In the genomic region with DNA sequence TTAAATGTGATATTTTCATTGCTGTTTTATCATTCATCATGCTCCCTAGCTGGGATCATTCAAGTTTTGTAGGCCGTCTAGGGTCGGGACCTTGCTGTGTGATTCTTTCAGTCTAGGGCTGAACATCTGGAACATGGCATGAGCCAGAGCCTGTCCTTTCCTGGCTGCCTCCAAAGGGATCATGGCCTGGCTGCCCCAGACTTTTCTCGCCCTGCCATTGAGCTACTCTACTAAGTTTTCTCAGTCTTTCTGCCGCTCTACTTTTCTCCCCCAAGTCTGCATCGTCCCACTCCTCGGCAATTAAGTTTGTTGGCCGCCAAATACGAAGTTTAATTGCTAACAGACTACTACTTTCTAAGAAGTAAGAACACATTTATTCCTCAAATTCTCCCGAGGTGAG, we compare ENCODE assay signal across 8 mouse cellular contexts. TPM values are rescaled to one million over a fixed set of nuclear protein-coding genes. Genes with fewer than 3 reads are reported as not detected.
DNase-seq lines count a peak whose midpoint lies in the region; ATAC-seq and TF ChIP-seq lines count a peak whose summit lies in the region.

No protein-coding gene starts in this region.

- peak overlapping the region; percentile 85; the same call in 1 of the 2 replicates for H3K9ac ChIP-seq in heart, embryonic 15.5 days
- H3K9ac ChIP-seq in liver, embryonic 11.5 days (ENCODE audit: low read depth, low read length) = peak overlapping the region; percentile 76
- H3K9ac ChIP-seq in stomach, embryonic 14.5 days (replicated peaks; ENCODE audit: low read depth, low read length) = 0 out of 2 replicates have a peak overlapping the region, but pooled peaks have one; percentile 25

- peak overlapping the region; percentile 78 for H3K4me3 ChIP-seq in bone marrow, adult 2 months (replicated peaks; ENCODE audit: control insufficient read depth, low read depth, low read length)
- H3K4me3 ChIP-seq in heart, embryonic 15.5 days = peak overlapping the region; percentile 80
- H3K4me3 ChIP-seq in liver, embryonic 11.5 days (ENCODE audit: low read depth, low read length) = peak overlapping the region; percentile 73
- H3K4me3 ChIP-seq in stomach, embryonic 14.5 days (ENCODE audit: low read depth, low read length) = peak overlapping the region; percentile 94

- intact Hi-C loops in left cerebral cortex, postnatal 14 days (cut with DNase I) = no loop called here

- H3K36me3 ChIP-seq in heart, embryonic 15.5 days = peaks cover 29% of the 10 kb centered on the region
- peaks cover 21% of the 10 kb centered on the region for H3K36me3 ChIP-seq in liver, embryonic 11.5 days (ENCODE audit: control insufficient read depth, insufficient read depth, low read length)
- peaks cover 29% of the 10 kb centered on the region for H3K36me3 ChIP-seq in stomach, embryonic 14.5 days (ENCODE audit: control insufficient read depth, insufficient read depth, low read length)

- H3K27me3 ChIP-seq in heart, embryonic 15.5 days = no peaks in the 10 kb centered on the region
- no peaks in the 10 kb centered on the region for H3K27me3 ChIP-seq in liver, embryonic 11.5 days (replicated peaks; ENCODE audit: control insufficient read depth, insufficient read depth, low read length)
- H3K27me3 ChIP-seq in stomach, embryonic 14.5 days (ENCODE audit: control insufficient read depth, insufficient read depth, low read length) = no peaks in the 10 kb centered on the region

- peak; percentile 47 for DNase-seq in embryo, embryonic 10 days (ENCODE audit: low spot score)
- no peak for DNase-seq in embryo, embryonic 9.5 days (ENCODE audit: extremely low spot score)
- peak; percentile 50 for DNase-seq in liver, embryonic 11.5 days (ENCODE audit: low spot score)
- no peak for DNase-seq in left cerebral cortex, postnatal 14 days (ENCODE audit: low spot score in 2 of 2)
- no peak for DNase-seq in layer of hippocampus, adult 18-20 months (ENCODE audit: low spot score in 2 of 2)

- 27% methylated on average over 9 of the region's 9 CpGs for WGBS in bone marrow, adult 2 months
- 20% methylated on average over 9 of the region's 9 CpGs for WGBS in heart, embryonic 15.5 days
- WGBS in liver, embryonic 11.5 days = 24% methylated on average over 9 of the region's 9 CpGs
- WGBS in stomach, embryonic 14.5 days = 20% methylated on average over 9 of the region's 9 CpGs

- ATAC-seq in heart, embryonic 15.5 days (replicated peaks; ENCODE audit: insufficient number of reproducible peaks, insufficient read depth, low FRiP score, low read depth) = no peak
- ATAC-seq in liver, embryonic 11.5 days (replicated peaks; ENCODE audit: low FRiP score) = no peak
- no peak for ATAC-seq in stomach, embryonic 14.5 days (ENCODE audit: insufficient number of reproducible peaks, insufficient read depth, low FRiP score, low read depth)

- TF ChIP-seq CTCF in bone marrow, adult 2 months (IDR thresholded peaks at IDR 0.05; ENCODE audit: control insufficient read depth, insufficient read depth, low read length) = no peak

- H3K9me3 ChIP-seq in heart, embryonic 15.5 days (replicated peaks) = no peaks in the 10 kb centered on the region
- H3K9me3 ChIP-seq in liver, embryonic 11.5 days (ENCODE audit: control insufficient read depth, low read length) = no peaks in the 10 kb centered on the region
- no peaks in the 10 kb centered on the region for H3K9me3 ChIP-seq in stomach, embryonic 14.5 days (ENCODE audit: control insufficient read depth, low read depth, low read length)

- TF ChIP-seq POLR2A in bone marrow, adult 2 months (IDR thresholded peaks at IDR 0.05; ENCODE audit: borderline replicate concordance, control insufficient read depth, low read depth, low read length) = no peak

- H3K4me2 ChIP-seq in heart, embryonic 15.5 days = peak overlapping the region; percentile 71
- peak overlapping the region; percentile 78 for H3K4me2 ChIP-seq in liver, embryonic 11.5 days
- peak overlapping the region; percentile 59 for H3K4me2 ChIP-seq in stomach, embryonic 14.5 days (replicated peaks; ENCODE audit: low read depth, low read length)

- H3K27ac ChIP-seq in bone marrow, adult 2 months (ENCODE audit: control insufficient read depth, insufficient read depth, low read depth, low read length, poor library complexity) = no peak overlapping the region
- no peak overlapping the region for H3K27ac ChIP-seq in heart, embryonic 15.5 days
- no peak overlapping the region for H3K27ac ChIP-seq in liver, embryonic 11.5 days (ENCODE audit: low read depth, low read length)
- H3K27ac ChIP-seq in stomach, embryonic 14.5 days (ENCODE audit: low read length) = peak overlapping the region; percentile 44; the same call in 1 of the 2 replicates

- peaks cover 1% of the 10 kb centered on the region for H3K4me1 ChIP-seq in bone marrow, adult 2 months (ENCODE audit: control insufficient read depth, insufficient read depth, low read length)
- peaks cover 25% of the 10 kb centered on the region for H3K4me1 ChIP-seq in heart, embryonic 15.5 days (replicated peaks)
- peaks cover 5% of the 10 kb centered on the region for H3K4me1 ChIP-seq in liver, embryonic 11.5 days (replicated peaks; ENCODE audit: control insufficient read depth, insufficient read depth, low read length)
- H3K4me1 ChIP-seq in stomach, embryonic 14.5 days (ENCODE audit: control insufficient read depth, insufficient read depth, low read length) = peaks cover 6% of the 10 kb centered on the region

RNA-seq across cellular contexts. Expression of gene Tmem214, which starts 1.2 kb away (rescaled TPM):
- polyA plus RNA-seq in bone marrow, adult 2 months (2011; ENCODE audit: insufficient read depth, insufficient read length, low replicate concordance, missing spikeins) = 15.3 and 29.1 TPM in 2 replicates
- 57.5 and 67.2 TPM in 2 replicates for polyA plus RNA-seq in heart, embryonic 15.5 days (2015; fragmentation: Nextera tagmentation; extraction: Ambion mirVana)
- 66.5 and 67.2 TPM in 2 replicates for polyA plus RNA-seq in liver, embryonic 11.5 days (2014; fragmentation: Nextera tagmentation; extraction: Ambion mirVana)
- 58.6 and 68.7 TPM in 2 replicates for polyA plus RNA-seq in stomach, embryonic 14.5 days (2014; fragmentation: Nextera tagmentation; extraction: Ambion mirVana)
- 10 to 100 TPM; 69.1 to 69.4 TPM for total RNA-seq in left cerebral cortex, postnatal 14 days (2021)
- 10 to 100 TPM; 63.6 to 63.7 TPM for total RNA-seq in layer of hippocampus, adult 18-20 months (2021)

RNA-seq across cellular contexts. Expression of gene Agbl5, which starts 19.5 kb away (rescaled TPM):
- 5.4 and 6.2 TPM in 2 replicates for polyA plus RNA-seq in bone marrow, adult 2 months (2011; ENCODE audit: insufficient read depth, insufficient read length, low replicate concordance, missing spikeins)
- polyA plus RNA-seq in heart, embryonic 15.5 days (2015; fragmentation: Nextera tagmentation; extraction: Ambion mirVana) = 8.9 and 11.9 TPM in 2 replicates
- 12.4 and 14.4 TPM in 2 replicates for polyA plus RNA-seq in liver, embryonic 11.5 days (2014; fragmentation: Nextera tagmentation; extraction: Ambion mirVana)
- polyA plus RNA-seq in stomach, embryonic 14.5 days (2014; fragmentation: Nextera tagmentation; extraction: Ambion mirVana) = 27.5 and 34.0 TPM in 2 replicates
- total RNA-seq in left cerebral cortex, postnatal 14 days (2021) = 10 to 100 TPM; 14.7 to 16.5 TPM
- total RNA-seq in layer of hippocampus, adult 18-20 months (2021) = 10 to 100 TPM; 11.5 to 13.3 TPM

RNA-seq across cellular contexts. Expression of gene Ost4, which starts 38.6 kb away (rescaled TPM):
- polyA plus RNA-seq in bone marrow, adult 2 months (2011; ENCODE audit: insufficient read depth, insufficient read length, low replicate concordance, missing spikeins) = 147 and 148 TPM in 2 replicates
- 372 and 381 TPM in 2 replicates for polyA plus RNA-seq in heart, embryonic 15.5 days (2015; fragmentation: Nextera tagmentation; extraction: Ambion mirVana)
- polyA plus RNA-seq in liver, embryonic 11.5 days (2014; fragmentation: Nextera tagmentation; extraction: Ambion mirVana) = 467 and 501 TPM in 2 replicates
- polyA plus RNA-seq in stomach, embryonic 14.5 days (2014; fragmentation: Nextera tagmentation; extraction: Ambion mirVana) = 476 and 515 TPM in 2 replicates
- 100 to 1,000 TPM in 1 of 2 experiments, 10 to 100 TPM in 1; 96.8 to 101 TPM for total RNA-seq in left cerebral cortex, postnatal 14 days (2021)
- 10 to 100 TPM; 97.5 to 98.5 TPM for total RNA-seq in layer of hippocampus, adult 18-20 months (2021)

RNA-seq across cellular contexts. Expression of gene Emilin1, which starts 44.2 kb away (rescaled TPM):
- polyA plus RNA-seq in bone marrow, adult 2 months (2011; ENCODE audit: insufficient read depth, insufficient read length, low replicate concordance, missing spikeins) = 9.3 and 17.6 TPM in 2 replicates
- polyA plus RNA-seq in heart, embryonic 15.5 days (2015; fragmentation: Nextera tagmentation; extraction: Ambion mirVana) = 125 and 179 TPM in 2 replicates
- 89.5 and 95.1 TPM in 2 replicates for polyA plus RNA-seq in liver, embryonic 11.5 days (2014; fragmentation: Nextera tagmentation; extraction: Ambion mirVana)
- polyA plus RNA-seq in stomach, embryonic 14.5 days (2014; fragmentation: Nextera tagmentation; extraction: Ambion mirVana) = 208 and 230 TPM in 2 replicates
- 1 to 10 TPM; 4.5 to 4.9 TPM for total RNA-seq in left cerebral cortex, postnatal 14 days (2021)
- total RNA-seq in layer of hippocampus, adult 18-20 months (2021) = 1 to 10 TPM; 1.9 TPM

RNA-seq across cellular contexts. Expression of gene Khk, which starts 52.2 kb away (rescaled TPM):
- polyA plus RNA-seq in bone marrow, adult 2 months (2011; ENCODE audit: insufficient read depth, insufficient read length, low replicate concordance, missing spikeins) = 42.6 and 45.4 TPM in 2 replicates
- 12.4 and 13.9 TPM in 2 replicates for polyA plus RNA-seq in heart, embryonic 15.5 days (2015; fragmentation: Nextera tagmentation; extraction: Ambion mirVana)
- 58.6 and 60.2 TPM in 2 replicates for polyA plus RNA-seq in liver, embryonic 11.5 days (2014; fragmentation: Nextera tagmentation; extraction: Ambion mirVana)
- 19.2 and 24.2 TPM in 2 replicates for polyA plus RNA-seq in stomach, embryonic 14.5 days (2014; fragmentation: Nextera tagmentation; extraction: Ambion mirVana)
- 1 to 10 TPM; 8.3 to 9.1 TPM for total RNA-seq in left cerebral cortex, postnatal 14 days (2021)
- 10 to 100 TPM; 14.8 to 16.3 TPM for total RNA-seq in layer of hippocampus, adult 18-20 months (2021)

Comparison
In these comparisons a context has a peak if more than half of its experiments do, and no peak if none do; other contexts are left out.
1. DNase-seq: peak in embryo, embryonic 10 days (single experiment) and liver, embryonic 11.5 days (single experiment); none in embryo, embryonic 9.5 days (single experiment), left cerebral cortex, postnatal 14 days (0 of 2) and layer of hippocampus, adult 18-20 months (0 of 2).
2. H3K9ac ChIP-seq: peak in every context shown above with its lines; median percentile 85 in heart, embryonic 15.5 days; 76 in liver, embryonic 11.5 days; 25 in stomach, embryonic 14.5 days.
3. Peak in every context shown above with its lines, with median percentiles within 50 percentile points of each other: H3K4me3 ChIP-seq and H3K4me2 ChIP-seq.